Mouse (Mus musculus) G1E (cell line): ENCODE results near the gene Kcnk7.

Source experiments
- CTCF ChIP-seq: IDR thresholded peaks from 2 replicates; pipeline ENCODE4 v1.5.1; 2012; ENCODE audit warnings: low read depth, low read length, inconsistent platforms, mixed read lengths
- GATA1 ChIP-seq: IDR thresholded peaks from 2 replicates; pipeline ENCODE4 v1.6.1; 2012; ENCODE audit warnings: borderline replicate concordance, low read length, inconsistent platforms, mixed read lengths
- GATA2 ChIP-seq: IDR thresholded peaks from 2 replicates; pipeline ENCODE4 v1.6.1; 2012; ENCODE audit warnings: low read depth, low read length, inconsistent platforms, borderline replicate concordance
- POLR2AphosphoS5 ChIP-seq: IDR thresholded peaks from 2 replicates; pipeline ENCODE4 v1.6.1; 2012; ENCODE audit warnings: low read depth, low read length, inconsistent platforms; ENCODE audit not compliant: insufficient replicate concordance
- TAL1 ChIP-seq: conservative IDR thresholded peaks from 2 replicates; pipeline ENCODE4 v1.6.1; 2012; ENCODE audit warnings: low read depth, low read length, inconsistent platforms, mixed read lengths

- TF ChIP-seq CTCF, result no peak
- TF ChIP-seq GATA1, result no peak
- TF ChIP-seq GATA2, result no peak
- TF ChIP-seq TAL1, result no peak
- no peak for TF ChIP-seq POLR2AphosphoS5
Measured at GRCm38 (mm10) chr19:5749476-5749875, 45.3 kb downstream of the Kcnk7 start.
